Mouse (Mus musculus) embryonic facial prominence, embryonic 12.5 days (tissue): ENCODE measurements around the gene H2-Eb2. TPM values are rescaled to one million over a fixed set of nuclear protein-coding genes. Genes with fewer than 3 reads are reported as not detected.

Experiments
- ATAC-seq: fragments of 200-750 bp; cut with Nextera tagmentation; 2 replicates; pipeline ENCODE4 v1.8.0; 2017; ENCODE audit not compliant: insufficient number of reproducible peaks, insufficient read depth, low FRiP score, low TSS enrichment
- H3K27ac ChIP-seq: fragments of 300-500 bp; sonication (generic); 2 replicates; pipeline ENCODE4 v1.5.1; 2016; ENCODE audit warnings: mild to moderate bottlenecking
- H3K27me3 ChIP-seq: fragments of 300-500 bp; sonication (generic); 2 replicates; pipeline ENCODE4 v1.6.1; 2016; ENCODE audit warnings: mild to moderate bottlenecking, moderate library complexity
- H3K36me3 ChIP-seq: fragments of 300-500 bp; sonication (generic); 2 replicates; pipeline ENCODE4 v1.6.1; 2016; ENCODE audit warnings: mild to moderate bottlenecking
- H3K4me1 ChIP-seq: fragments of 300-500 bp; sonication (generic); 2 replicates; pipeline ENCODE4 v1.6.1; 2016
- H3K4me2 ChIP-seq: fragments of 300-500 bp; sonication (generic); replicated peaks from 2 replicates; pipeline ENCODE4 v1.6.1; 2016; ENCODE audit warnings: mild to moderate bottlenecking, moderate library complexity
- H3K4me3 ChIP-seq: fragments of 300-500 bp; sonication (generic); 2 replicates; pipeline ENCODE4 v1.5.1; 2016; ENCODE audit warnings: mild to moderate bottlenecking
- H3K9ac ChIP-seq: fragments of 300-500 bp; sonication (generic); 2 replicates; pipeline ENCODE4 v1.6.1; 2016; ENCODE audit warnings: mild to moderate bottlenecking, moderate library complexity
- H3K9me3 ChIP-seq: fragments of 300-500 bp; sonication (generic); 2 replicates; pipeline ENCODE4 v1.6.1; 2016; ENCODE audit warnings: mild to moderate bottlenecking, moderate library complexity
- WGBS: fragments of 180-500 bp; shearing (Covaris S2); methylation state at CpG from one replicate; pipeline ENCODE4 v1.1.7; 2016; 5-methylcytosine and 5-hydroxymethylcytosine counted together
- polyA plus RNA-seq: library from polyadenylated mRNA; unstranded; fragments of >200 nt; fragmentation: Nextera tagmentation; extraction: Ambion mirVana; gene quantifications from 2 replicates; pipeline ENCODE4 v1.2.1, GENCODE M21; 2016

H2-Eb2 gene
- polyA plus RNA-seq = not detected in 2 replicates

DNA sequence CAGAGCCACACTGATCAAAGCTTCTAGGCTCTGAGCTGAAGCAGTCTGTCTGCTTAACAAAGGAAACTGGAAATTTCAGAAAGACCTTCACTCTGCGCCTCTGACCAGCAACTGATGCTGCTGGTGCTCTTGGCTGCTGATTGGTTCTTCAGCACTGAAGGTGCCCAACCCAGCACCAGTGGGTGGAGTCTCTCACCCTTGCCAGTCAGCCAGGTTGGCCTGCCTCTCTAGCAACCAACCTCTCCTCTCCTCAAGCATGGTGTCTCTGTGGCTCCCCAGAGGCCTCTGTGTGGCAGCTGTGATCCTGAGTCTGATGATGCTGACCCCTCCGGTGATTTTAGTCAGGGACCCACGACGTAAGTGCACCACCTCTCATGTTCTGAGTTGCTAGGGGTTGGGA is at the start of gene H2-Eb2:
Gene H2-Eb2 (plus strand): TSS at position 230 of the 400 bp plus-strand sequence.
- no peak within 1 kb of the TSS for H3K9ac ChIP-seq
- H3K27me3 ChIP-seq = no peaks in the 10 kb centered on the region
- H3K36me3 ChIP-seq = no peaks in the 10 kb centered on the region
- 45% methylated on average over 4 of the region's 4 CpGs for WGBS
- H3K27ac ChIP-seq = no peak within 1 kb of the TSS
- no peak within 1 kb of the TSS for H3K4me3 ChIP-seq
- no peak within 1 kb of the TSS for H3K4me2 ChIP-seq
- H3K4me1 ChIP-seq = no peaks in the 10 kb centered on the region
- no peak for ATAC-seq
- no peaks in the 10 kb centered on the region for H3K9me3 ChIP-seq

DNA sequence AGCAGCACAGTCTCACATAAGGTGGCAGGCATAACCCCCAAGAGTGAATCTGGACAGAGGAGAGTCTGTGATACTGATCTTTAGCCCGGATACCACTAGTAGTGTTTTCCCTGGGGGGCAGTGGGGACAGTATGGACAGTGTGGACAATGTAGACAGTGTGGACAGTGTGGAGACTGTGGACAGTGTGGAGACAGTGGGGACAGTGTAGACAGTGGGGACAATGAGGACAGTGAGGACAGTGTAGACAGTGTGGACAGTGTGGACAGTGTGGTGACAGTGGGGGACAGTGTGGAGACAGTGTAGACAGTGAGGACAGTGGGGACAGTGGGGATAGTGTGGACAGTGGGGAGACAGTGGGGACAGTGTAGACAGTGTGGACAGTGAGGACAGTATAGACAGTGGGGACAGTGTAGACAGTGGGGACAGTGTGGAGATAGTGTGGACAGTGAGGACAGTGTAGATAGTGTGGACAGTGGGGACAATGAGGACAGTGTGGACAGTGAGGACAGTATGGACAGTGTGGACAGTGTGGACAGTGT is 44.9 kb upstream of the H2-Eb2 start:
- Histone ChIP-seq H3K27me3 (peaks cover 5% of the 10 kb centered on the region; the same call in 1 of the 2 replicates), H3K9me3 (no peaks in the 10 kb centered on the region), H3K4me2 (no peak overlapping the region), H3K4me1 (no peaks in the 10 kb centered on the region), H3K36me3 (no peaks in the 10 kb centered on the region), H3K9ac (no peak overlapping the region), H3K4me3 (no peak overlapping the region), H3K27ac (no peak overlapping the region)
- ATAC-seq = peak; percentile 81
- 81% methylated on average over 1 of the region's 1 CpGs for WGBS

DNA sequence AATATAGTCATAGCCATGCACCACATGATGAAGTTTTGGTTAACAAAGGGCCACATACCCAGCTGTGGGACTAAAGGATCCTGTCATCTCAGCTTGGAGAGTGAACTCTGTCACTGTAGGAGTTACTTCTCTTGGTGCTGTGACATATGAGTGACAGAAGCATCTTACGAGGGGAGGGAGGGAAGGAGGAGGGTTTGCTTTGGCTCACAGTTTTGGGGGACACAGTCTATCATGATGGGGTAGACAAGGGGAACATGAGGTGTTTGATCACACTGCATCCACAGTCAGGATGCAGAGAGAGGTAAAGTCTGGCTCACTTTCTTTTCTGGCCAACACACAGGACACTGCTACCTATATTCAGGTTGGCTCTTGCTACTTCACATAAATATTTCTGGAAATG is 43.6 kb upstream of the H2-Eb2 start:
- Histone ChIP-seq H3K36me3 (no peaks in the 10 kb centered on the region), H3K9ac (no peak overlapping the region), H3K27ac (no peak overlapping the region), H3K4me3 (no peak overlapping the region), H3K4me1 (no peaks in the 10 kb centered on the region), H3K4me2 (no peak overlapping the region), H3K9me3 (no peaks in the 10 kb centered on the region), H3K27me3 (peaks cover 5% of the 10 kb centered on the region; the same call in 1 of the 2 replicates)
- WGBS = 72% methylated on average over 1 of the region's 1 CpGs
- ATAC-seq = no peak

DNA sequence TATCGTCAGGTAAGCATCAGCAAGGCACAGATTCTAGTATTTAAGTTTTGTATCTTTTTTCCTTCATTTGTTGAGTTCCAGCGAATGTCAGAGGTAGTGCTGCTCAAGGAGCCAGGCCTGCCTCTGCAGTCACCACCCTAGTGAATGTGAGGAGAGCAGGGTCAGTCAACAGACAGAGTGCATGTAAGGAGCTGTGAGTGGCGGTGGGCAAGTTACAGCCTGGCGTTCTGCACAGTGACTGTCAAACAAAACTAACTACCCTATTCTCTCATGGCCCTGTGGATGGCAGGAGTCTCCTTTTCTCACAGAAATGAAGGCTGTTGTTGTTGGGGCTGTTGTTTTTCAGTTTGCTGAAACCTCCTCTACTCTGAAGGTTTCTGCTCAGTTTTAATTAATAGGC is 40.1 kb upstream of the H2-Eb2 start:
- Histone ChIP-seq H3K9ac (no peak overlapping the region), H3K36me3 (no peaks in the 10 kb centered on the region), H3K27me3 (peaks cover 5% of the 10 kb centered on the region; the same call in 1 of the 2 replicates), H3K4me1 (no peaks in the 10 kb centered on the region), H3K4me3 (no peak overlapping the region), H3K27ac (no peak overlapping the region), H3K4me2 (no peak overlapping the region), H3K9me3 (no peaks in the 10 kb centered on the region)
- WGBS = 76% methylated on average over 4 of the region's 4 CpGs
- ATAC-seq = no peak

DNA sequence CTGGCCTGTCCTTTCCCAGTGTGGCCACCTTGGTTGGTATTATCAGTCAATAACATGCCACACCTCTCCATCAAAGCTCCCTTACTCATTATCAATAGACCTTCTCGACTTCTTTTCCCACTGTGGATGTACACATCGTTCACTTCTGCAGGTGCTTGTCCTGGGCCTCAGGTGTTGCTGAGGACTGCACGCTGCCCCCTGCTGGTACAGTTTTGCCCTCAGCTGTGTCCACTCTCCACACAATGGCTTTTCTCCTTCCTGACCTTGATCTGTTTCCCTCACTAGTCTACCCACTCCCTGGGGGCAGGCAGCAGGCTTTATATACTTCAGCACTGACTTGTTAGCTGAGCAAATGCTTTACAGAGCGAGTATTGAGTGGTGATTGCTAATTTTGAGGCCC is 39.6 kb upstream of the H2-Eb2 start:
- no peak overlapping the region for H3K27ac ChIP-seq
- H3K4me3 ChIP-seq = no peak overlapping the region
- WGBS = 36% methylated on average over 4 of the region's 4 CpGs
- H3K27me3 ChIP-seq = peaks cover under 1% of the 10 kb centered on the region; the same call in 1 of the 2 replicates
- no peak overlapping the region for H3K9ac ChIP-seq
- H3K4me2 ChIP-seq = no peak overlapping the region
- ATAC-seq = no peak
- H3K9me3 ChIP-seq = no peaks in the 10 kb centered on the region
- no peaks in the 10 kb centered on the region for H3K36me3 ChIP-seq
- no peaks in the 10 kb centered on the region for H3K4me1 ChIP-seq

DNA sequence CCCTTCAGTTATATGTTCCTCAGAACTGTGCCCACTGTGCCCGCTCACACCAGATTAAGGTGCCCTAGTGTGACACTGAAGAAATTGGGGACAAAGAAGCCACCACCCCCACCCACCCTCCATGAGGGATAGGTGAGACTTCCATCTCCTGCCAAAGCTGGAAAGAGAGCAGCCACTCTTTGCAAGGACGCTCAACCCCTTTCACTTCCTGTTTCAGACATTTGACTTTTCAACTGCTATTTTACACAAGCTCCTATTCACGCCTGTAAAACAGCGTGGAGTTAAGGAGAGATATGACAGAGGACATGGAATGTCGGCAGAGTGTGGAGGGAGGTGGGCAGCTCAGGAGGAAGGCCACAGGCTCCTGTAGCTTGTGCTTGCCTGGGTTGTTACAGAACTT is 39.0 kb upstream of the H2-Eb2 start:
- WGBS = 73% methylated on average over 5 of the region's 5 CpGs
- no peak overlapping the region for H3K27ac ChIP-seq
- ATAC-seq = no peak
- no peaks in the 10 kb centered on the region for H3K9me3 ChIP-seq
- no peak overlapping the region for H3K4me3 ChIP-seq
- no peaks in the 10 kb centered on the region for H3K4me1 ChIP-seq
- no peaks in the 10 kb centered on the region for H3K27me3 ChIP-seq
- no peaks in the 10 kb centered on the region for H3K36me3 ChIP-seq
- no peak overlapping the region for H3K9ac ChIP-seq
- no peak overlapping the region for H3K4me2 ChIP-seq

DNA sequence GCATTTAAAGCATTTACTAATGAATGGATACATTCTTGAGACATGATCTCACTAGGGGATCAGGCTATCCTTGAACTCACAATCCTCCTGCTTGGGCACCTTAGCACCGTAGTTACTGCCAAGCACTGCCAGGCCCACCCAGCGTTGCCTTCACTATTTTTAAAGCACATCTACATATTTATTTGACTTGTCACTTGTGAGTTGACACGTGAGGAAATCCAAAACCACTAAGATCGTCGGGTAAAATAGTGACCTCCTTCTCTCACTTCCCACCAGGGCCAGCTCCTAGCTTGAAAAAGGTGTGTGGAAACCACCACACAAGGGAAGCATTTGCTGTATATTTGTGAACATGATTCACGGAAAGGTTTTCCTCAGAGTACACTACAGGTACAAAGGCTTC is 38.5 kb upstream of the H2-Eb2 start:
- H3K9ac ChIP-seq = no peak overlapping the region
- ATAC-seq = no peak
- H3K27ac ChIP-seq = no peak overlapping the region
- no peaks in the 10 kb centered on the region for H3K9me3 ChIP-seq
- H3K4me1 ChIP-seq = no peaks in the 10 kb centered on the region
- H3K4me3 ChIP-seq = no peak overlapping the region
- WGBS = 66% methylated on average over 6 of the region's 6 CpGs
- no peaks in the 10 kb centered on the region for H3K36me3 ChIP-seq
- no peak overlapping the region for H3K4me2 ChIP-seq
- H3K27me3 ChIP-seq = no peaks in the 10 kb centered on the region

DNA sequence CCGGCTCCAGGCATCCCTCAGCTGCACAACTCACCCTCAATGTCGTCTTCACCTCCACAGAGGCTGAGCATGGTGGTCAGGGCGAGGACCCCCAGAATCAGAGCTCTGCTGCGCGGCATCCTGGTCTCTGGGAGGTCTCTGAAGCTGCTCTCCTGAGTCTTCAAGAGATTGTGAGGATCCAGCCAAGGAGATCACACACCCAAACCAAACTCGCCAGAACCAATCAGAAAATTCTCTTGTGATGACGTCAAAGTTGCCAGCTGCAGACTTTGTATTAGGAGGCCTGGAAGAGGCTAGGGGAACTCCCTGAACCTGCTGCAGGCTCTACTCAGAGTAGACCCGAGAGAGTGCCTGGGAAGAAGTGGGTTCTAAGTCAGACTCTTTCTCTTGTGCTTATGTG is 37.8 kb upstream of the H2-Eb2 start, which contains the start of gene H2-Aa:
Gene H2-Aa (minus strand): TSS at position 176 of the 400 bp plus-strand sequence.
- Histone ChIP-seq H3K4me2 (no peak within 1 kb of the TSS), H3K27me3 (no peaks in the 10 kb centered on the region), H3K9me3 (no peaks in the 10 kb centered on the region), H3K4me3 (no peak within 1 kb of the TSS), H3K27ac (no peak within 1 kb of the TSS), H3K36me3 (no peaks in the 10 kb centered on the region), H3K9ac (no peak within 1 kb of the TSS), H3K4me1 (no peaks in the 10 kb centered on the region)
- WGBS = 17% methylated on average over 8 of the region's 8 CpGs
- ATAC-seq = no peak

DNA sequence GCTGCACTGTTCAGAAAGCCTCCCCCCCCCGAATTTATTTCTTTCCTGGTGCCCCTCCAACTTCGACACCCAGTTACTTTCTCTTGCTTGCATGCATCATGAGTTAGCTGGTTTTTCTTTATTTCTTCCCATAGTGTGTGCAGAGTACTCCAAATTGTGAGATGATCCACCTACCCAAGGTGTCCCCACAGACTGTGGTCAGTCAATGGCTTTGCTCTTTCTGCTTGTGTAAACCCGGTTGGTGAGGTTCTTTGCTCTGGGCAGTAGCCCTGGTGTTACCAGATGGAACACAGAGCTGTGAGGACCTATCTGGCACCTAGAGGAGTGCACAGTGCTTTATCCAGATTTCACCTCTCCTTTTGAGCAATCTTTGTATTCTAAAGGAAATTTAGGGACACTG is 37.3 kb upstream of the H2-Eb2 start:
- no peak overlapping the region for H3K9ac ChIP-seq
- no peak overlapping the region for H3K4me3 ChIP-seq
- no peak overlapping the region for H3K27ac ChIP-seq
- H3K27me3 ChIP-seq = no peaks in the 10 kb centered on the region
- H3K36me3 ChIP-seq = no peaks in the 10 kb centered on the region
- no peak overlapping the region for H3K4me2 ChIP-seq
- H3K4me1 ChIP-seq = no peaks in the 10 kb centered on the region
- no peak for ATAC-seq
- no peaks in the 10 kb centered on the region for H3K9me3 ChIP-seq
- 62% methylated on average over 3 of the region's 3 CpGs for WGBS

DNA sequence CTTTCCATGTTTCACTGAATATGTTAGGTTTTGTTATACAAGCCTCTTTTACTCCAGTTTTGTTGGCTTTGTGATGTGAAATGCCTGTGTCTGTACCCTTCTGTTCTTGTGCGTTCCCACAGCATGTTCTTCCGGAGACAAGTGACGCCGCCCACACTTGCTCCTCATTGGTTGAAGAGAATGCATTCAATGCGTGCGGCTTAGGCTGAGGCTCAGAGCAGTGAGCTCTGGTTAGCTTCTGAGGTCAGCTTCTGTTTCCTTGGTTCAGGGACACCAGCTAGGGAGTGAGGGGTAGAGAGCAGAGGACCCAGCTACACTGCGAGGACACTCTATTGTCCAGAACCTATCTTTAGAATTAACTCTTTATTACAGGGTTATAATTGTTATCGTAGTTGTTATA is 33.9 kb upstream of the H2-Eb2 start:
- no peak overlapping the region for H3K27ac ChIP-seq
- no peaks in the 10 kb centered on the region for H3K27me3 ChIP-seq
- no peak overlapping the region for H3K4me2 ChIP-seq
- no peaks in the 10 kb centered on the region for H3K36me3 ChIP-seq
- H3K4me1 ChIP-seq = no peaks in the 10 kb centered on the region
- peak; percentile 82 for ATAC-seq
- 15% methylated on average over 8 of the region's 8 CpGs for WGBS
- no peak overlapping the region for H3K9ac ChIP-seq
- H3K4me3 ChIP-seq = no peak overlapping the region
- no peaks in the 10 kb centered on the region for H3K9me3 ChIP-seq

DNA sequence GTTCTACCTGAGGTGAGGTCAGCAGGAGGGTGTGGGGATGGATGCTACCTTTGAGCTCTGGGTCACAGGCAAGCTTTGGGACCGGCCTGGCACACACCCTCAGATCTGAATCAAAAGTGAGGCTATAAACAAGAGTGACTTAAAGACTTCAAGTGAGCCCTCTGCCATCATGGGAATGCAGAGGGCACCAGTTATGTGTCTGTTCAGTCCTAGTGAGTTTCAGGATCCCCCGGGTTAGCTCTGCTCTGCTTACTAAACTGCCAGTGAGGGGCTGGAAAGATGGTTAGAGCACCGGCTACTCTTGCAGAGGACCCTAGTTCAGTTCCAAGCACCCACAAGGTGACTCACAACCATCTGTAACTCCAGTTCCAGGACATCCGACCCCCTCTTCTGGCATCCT is 32.9 kb upstream of the H2-Eb2 start:
- Histone ChIP-seq H3K4me3 (no peak overlapping the region), H3K27ac (no peak overlapping the region), H3K36me3 (no peaks in the 10 kb centered on the region), H3K4me2 (no peak overlapping the region), H3K27me3 (no peaks in the 10 kb centered on the region), H3K9me3 (no peaks in the 10 kb centered on the region), H3K9ac (no peak overlapping the region), H3K4me1 (no peaks in the 10 kb centered on the region)
- ATAC-seq = no peak
- 89% methylated on average over 3 of the region's 4 CpGs for WGBS

DNA sequence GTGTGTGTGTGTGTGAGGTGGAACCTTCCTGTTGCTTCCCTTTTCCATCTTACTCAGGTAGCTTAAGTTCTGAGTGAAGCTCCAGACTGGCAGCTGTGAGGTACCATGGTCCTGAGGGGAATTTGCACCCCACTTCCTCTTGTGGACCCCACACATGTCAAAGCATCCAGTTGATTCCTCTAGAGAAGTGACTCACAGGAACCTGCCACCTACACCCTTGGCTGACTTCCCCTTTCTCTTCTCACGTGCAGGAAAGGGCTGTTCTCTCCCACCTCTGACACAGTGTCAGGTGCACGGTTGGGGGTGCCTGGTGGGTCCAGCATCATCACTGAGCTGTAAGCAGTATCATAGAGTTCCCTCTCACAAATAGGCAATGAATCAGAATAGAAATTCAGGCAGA is 31.9 kb upstream of the H2-Eb2 start:
- no peak overlapping the region for H3K27ac ChIP-seq
- ATAC-seq = no peak
- 54% methylated on average over 2 of the region's 2 CpGs for WGBS

DNA sequence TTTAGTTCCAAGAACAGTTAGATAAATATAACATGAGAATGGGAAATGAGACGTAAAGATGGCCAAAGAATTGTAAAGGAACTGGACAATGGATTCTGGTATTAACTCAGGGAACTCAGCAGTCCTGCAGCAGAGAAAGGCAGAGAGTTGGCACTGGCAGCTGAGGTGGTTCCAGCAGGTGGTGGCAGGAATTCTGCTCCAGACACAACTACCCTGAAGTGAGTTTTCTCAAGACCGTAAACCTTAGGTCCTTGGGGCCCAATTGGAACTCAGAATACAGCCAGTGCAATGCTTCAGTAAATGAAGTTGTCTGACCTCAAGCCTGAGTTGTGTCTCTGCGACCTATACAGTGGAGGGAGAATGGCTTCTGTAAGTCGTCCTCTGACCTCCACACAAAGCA is 31.2 kb upstream of the H2-Eb2 start:
- Histone ChIP-seq H3K36me3 (no peaks in the 10 kb centered on the region), H3K9me3 (no peaks in the 10 kb centered on the region), H3K4me1 (no peaks in the 10 kb centered on the region), H3K4me2 (no peak overlapping the region), H3K4me3 (no peak overlapping the region), H3K27me3 (no peaks in the 10 kb centered on the region), H3K27ac (no peak overlapping the region), H3K9ac (no peak overlapping the region)
- ATAC-seq = no peak
- WGBS = 69% methylated on average over 4 of the region's 4 CpGs

More for the DNA sequence above, 31.9 kb upstream of the H2-Eb2 start:
- Histone ChIP-seq H3K9me3 (no peaks in the 10 kb centered on the region), H3K9ac (no peak overlapping the region), H3K27me3 (no peaks in the 10 kb centered on the region), H3K4me3 (no peak overlapping the region), H3K36me3 (no peaks in the 10 kb centered on the region), H3K4me2 (no peak overlapping the region), H3K4me1 (no peaks in the 10 kb centered on the region)
